Mouse (Mus musculus) heart, adult 2 months (tissue): Measurements from ENCODE around the gene Sarnp. TPM values are rescaled to one million over a fixed set of nuclear protein-coding genes. Genes with fewer than 3 reads are reported as not detected.
"Not testable (repeated sequence)": the region's sequence is repeated elsewhere in the genome, so short reads cannot be mapped to it uniquely, and the experiment has no call there.

Experiments
- DNase-seq, 2 experiments: peaks; one replicate each; pipeline ENCODE4 v3.0.0; 2021
- H3K27ac ChIP-seq: fragments of 200-600 bp; 2 replicates; pipeline ENCODE4 v1.8.1; 2022
- H3K27me3 ChIP-seq: fragments of 200-500 bp; 2 replicates; pipeline ENCODE4 v1.6.1; 2012; ENCODE audit warnings: mild to moderate bottlenecking, low read length, inconsistent platforms, mixed read lengths; ENCODE audit not compliant: control insufficient read depth, insufficient read depth
- H3K36me3 ChIP-seq: fragments of 200-500 bp; 2 replicates; pipeline ENCODE4 v1.6.1; 2012; ENCODE audit warnings: low read length, inconsistent platforms; ENCODE audit not compliant: control insufficient read depth, insufficient read depth
- H3K4me1 ChIP-seq: fragments of 200-500 bp; 2 replicates; pipeline ENCODE4 v1.6.1; 2011; ENCODE audit warnings: low read length; ENCODE audit not compliant: control insufficient read depth, insufficient read depth
- H3K4me3 ChIP-seq: fragments of 200-600 bp; 2 replicates; pipeline ENCODE4 v1.8.1; 2022
- H3K79me2 ChIP-seq: fragments of 200-500 bp; replicated peaks from 2 replicates; pipeline ENCODE4 v1.6.1; 2012; ENCODE audit warnings: mild to moderate bottlenecking, inconsistent platforms, low read length, moderate library complexity, mixed read lengths; ENCODE audit not compliant: control insufficient read depth, insufficient read depth
- H3K9ac ChIP-seq: fragments of 200-500 bp; 2 replicates; pipeline ENCODE4 v1.6.1; 2012; ENCODE audit warnings: low read depth, mild to moderate bottlenecking, control low read depth, inconsistent platforms, low read length, mixed read lengths
- CTCF ChIP-seq: fragments of 200-600 bp; IDR thresholded peaks from 2 replicates; pipeline ENCODE4 v1.8.1; 2022; ENCODE audit warnings: antibody characterized with exemption, mild to moderate bottlenecking, moderate library complexity
- EP300 ChIP-seq: fragments of 200-500 bp; IDR thresholded peaks from 2 replicates; pipeline ENCODE4 v1.6.1; 2011; ENCODE audit warnings: low read depth, low read length, control low read depth; ENCODE audit not compliant: insufficient read depth
- POLR2A ChIP-seq: fragments of 200-500 bp; IDR thresholded peaks from 2 replicates; pipeline ENCODE4 v1.6.1; 2011; ENCODE audit warnings: mild to moderate bottlenecking, low read depth, low read length, control low read depth; ENCODE audit not compliant: insufficient read depth
- WGBS: fragments of 180-500 bp; shearing (Covaris S2); methylation state at CpG from one replicate; pipeline ENCODE4 v1.1.7; 2018; 5-methylcytosine and 5-hydroxymethylcytosine counted together
- intact Hi-C: fragments of 180-260 bp; cut with DNase I; formaldehyde crosslinking; loops from one replicate; pipeline ENCODE4 v1.15.1; 2025
- polyA plus RNA-seq: library from polyadenylated mRNA; depleted of rRNA; stranded (reverse); fragments of >200 nt; gene quantifications from 2 replicates; pipeline ENCODE4 v1.2.3, GENCODE M21; 2012
- total RNA-seq, 2 experiments: library from RNA; stranded (reverse); gene quantifications; 2 replicates each; pipeline ENCODE4 v1.2.3; 2021

Sarnp gene
- total and polyA plus RNA-seq, 3 experiments: 14.3 to 43.4 (median 37.2) TPM

DNA sequence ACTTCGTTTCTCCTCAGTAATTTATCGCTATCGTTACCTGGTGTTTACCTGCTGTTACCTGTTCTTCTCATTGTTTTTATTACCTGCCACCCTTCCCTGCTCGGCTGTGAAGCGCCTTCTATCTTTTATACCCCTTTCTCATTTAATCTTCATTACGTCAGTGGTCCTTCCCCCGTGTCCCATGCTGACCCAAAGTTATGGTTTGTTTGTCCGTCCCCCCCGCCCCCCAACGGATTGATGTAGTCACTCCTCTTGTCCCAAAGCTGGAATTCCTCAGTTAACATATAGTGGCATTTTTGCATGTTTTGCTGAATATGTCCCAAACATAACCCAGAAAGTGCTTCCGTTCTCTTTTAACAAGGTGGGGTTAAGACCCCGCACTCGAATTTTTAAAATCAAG, 5.0 kb downstream of the Sarnp start:
- H3K79me2 ChIP-seq: peaks cover 2% of the 10 kb centered on the region
- H3K27ac ChIP-seq: peak overlapping the region; percentile 93
- TF ChIP-seq CTCF: no peak
- TF ChIP-seq EP300: no peak
- no peak for TF ChIP-seq POLR2A

GRCm38 (mm10) chr10:128823087-128823486, 6.0 kb downstream of the Sarnp start:
- H3K36me3 ChIP-seq, H3K4me1 ChIP-seq, H3K4me3 ChIP-seq, H3K27ac ChIP-seq, H3K27me3 ChIP-seq, H3K9ac ChIP-seq, H3K79me2 ChIP-seq, DNase-seq: not testable (repeated sequence)
- intact Hi-C loops: loop anchor here (5.0 kb wide), 1 partner anchor 76 kb away; the partner anchor contains the start of gene Pym1
- WGBS: 71% methylated on average over 4 of the region's 4 CpGs
- TF ChIP-seq CTCF: peak; percentile 46

More for the DNA sequence above, 5.0 kb downstream of the Sarnp start:
- intact Hi-C loops: loop anchor here (5.0 kb wide), 1 partner anchor 75 kb away; the partner anchor contains the start of gene Pym1
- Histone ChIP-seq H3K27me3 (no peaks in the 10 kb centered on the region), H3K9ac (peak overlapping the region; percentile 78), H3K4me3 (peak overlapping the region; percentile 98), H3K36me3 (peaks cover 8% of the 10 kb centered on the region), H3K4me1 (peaks cover 2% of the 10 kb centered on the region)
- 3% methylated on average over 13 of the region's 13 CpGs for WGBS
- no peak for DNase-seq

GRCm38 (mm10) chr10:128823821-128824220, 6.7 kb downstream of the Sarnp start:
- DNase-seq: no peak
- WGBS: 90% methylated on average over 9 of the region's 9 CpGs
- Histone ChIP-seq H3K79me2 (peaks cover 3% of the 10 kb centered on the region), H3K9ac (no peak overlapping the region), H3K27ac (no peak overlapping the region), H3K27me3 (no peaks in the 10 kb centered on the region), H3K4me1 (peaks cover 4% of the 10 kb centered on the region), H3K4me3 (no peak overlapping the region), H3K36me3 (peaks cover 9% of the 10 kb centered on the region)
- intact Hi-C loops: loop anchor here (5.0 kb wide), 1 partner anchor 77 kb away; the partner anchor contains the start of gene Pym1
- TF ChIP-seq CTCF (no peak), EP300 (no peak), POLR2A (no peak)

DNA sequence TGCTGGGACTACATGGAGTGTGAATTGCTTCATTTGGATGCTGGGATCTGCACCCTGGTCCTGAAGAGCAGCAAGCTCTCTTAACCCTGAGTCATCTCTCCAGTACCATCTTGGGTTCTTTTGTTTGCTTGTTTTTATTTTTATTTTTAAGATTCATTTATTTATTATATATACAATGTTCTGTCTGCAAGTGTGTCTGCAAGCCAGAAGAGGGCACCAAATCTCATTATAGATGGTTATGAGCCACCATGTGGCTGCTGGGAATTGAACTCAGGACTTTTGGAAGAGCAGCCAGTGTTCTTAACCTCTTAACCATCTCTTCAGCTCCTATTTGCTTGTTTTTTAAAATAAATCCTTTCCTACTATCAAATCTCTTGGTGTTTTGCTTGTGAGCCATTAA, 20.3 kb downstream of the Sarnp start:
- no peaks in the 10 kb centered on the region for H3K36me3 ChIP-seq
- H3K27me3 ChIP-seq: no peaks in the 10 kb centered on the region
- DNase-seq: no peak
- peaks cover 2% of the 10 kb centered on the region; the same call in 1 of the 2 replicates for H3K79me2 ChIP-seq
- intact Hi-C loops: no loop called here
- no peak for TF ChIP-seq EP300
- TF ChIP-seq CTCF: peak; percentile 53
- no peak for TF ChIP-seq POLR2A
- H3K9ac ChIP-seq: no peak overlapping the region
- H3K27ac ChIP-seq: no peak overlapping the region
- H3K4me1 ChIP-seq: no peaks in the 10 kb centered on the region
- H3K4me3 ChIP-seq: no peak overlapping the region

DNA sequence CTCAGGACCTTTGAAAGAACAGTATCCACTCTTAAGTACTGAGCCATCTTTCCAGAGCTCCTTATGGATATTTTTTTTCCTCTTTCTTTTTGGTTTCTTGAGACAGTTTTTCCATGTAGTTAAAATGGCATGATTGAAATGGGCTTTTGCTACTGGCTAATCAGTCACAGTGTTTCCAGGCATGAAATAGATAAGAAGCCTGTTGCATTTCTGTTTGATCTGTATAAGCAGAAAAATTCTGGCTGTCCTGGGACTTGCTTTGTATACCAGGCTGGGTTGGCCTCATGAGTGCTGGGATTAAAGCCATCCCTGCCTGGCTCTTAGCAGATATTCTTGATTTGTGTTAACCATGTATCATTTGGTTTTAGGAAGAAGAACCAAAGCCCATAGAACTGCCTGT, 22.3 kb downstream of the Sarnp start:
- H3K27me3 ChIP-seq: no peaks in the 10 kb centered on the region
- H3K4me3 ChIP-seq: no peak overlapping the region
- no peaks in the 10 kb centered on the region for H3K4me1 ChIP-seq
- no peak overlapping the region for H3K27ac ChIP-seq
- H3K79me2 ChIP-seq: no peaks in the 10 kb centered on the region; the same call in 1 of the 2 replicates
- intact Hi-C loops: no loop called here
- no peak overlapping the region for H3K9ac ChIP-seq
- no peaks in the 10 kb centered on the region for H3K36me3 ChIP-seq
- DNase-seq: no peak
- TF ChIP-seq POLR2A (no peak), CTCF (no peak), EP300 (no peak)

DNA sequence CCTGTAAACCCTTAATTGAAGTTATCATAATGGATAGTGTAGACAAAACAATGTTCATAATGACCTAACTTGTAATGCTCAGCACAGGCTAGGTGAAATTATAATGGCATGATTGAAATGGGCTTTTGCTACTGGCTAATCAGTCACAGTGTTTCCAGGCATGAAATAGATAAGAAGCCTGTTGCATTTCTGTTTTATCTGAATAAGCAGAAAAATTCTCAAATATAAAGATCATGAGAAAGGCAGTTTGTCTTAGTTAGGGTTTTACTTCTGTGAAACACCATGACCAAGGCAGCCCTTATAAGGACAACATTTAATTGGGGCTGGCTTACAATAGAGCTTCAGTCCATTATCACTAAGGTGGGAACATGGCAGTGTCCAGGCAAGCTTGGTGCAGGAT, 23.5 kb downstream of the Sarnp start:
- no peak overlapping the region for H3K4me3 ChIP-seq
- H3K36me3 ChIP-seq: no peaks in the 10 kb centered on the region
- no peaks in the 10 kb centered on the region; the same call in 1 of the 2 replicates for H3K79me2 ChIP-seq
- H3K27me3 ChIP-seq: no peaks in the 10 kb centered on the region
- H3K9ac ChIP-seq: no peak overlapping the region
- intact Hi-C loops: no loop called here
- no peak overlapping the region for H3K27ac ChIP-seq
- no peak for DNase-seq
- H3K4me1 ChIP-seq: no peaks in the 10 kb centered on the region
- no peak for TF ChIP-seq EP300
- no peak for TF ChIP-seq CTCF
- no peak for TF ChIP-seq POLR2A

DNA sequence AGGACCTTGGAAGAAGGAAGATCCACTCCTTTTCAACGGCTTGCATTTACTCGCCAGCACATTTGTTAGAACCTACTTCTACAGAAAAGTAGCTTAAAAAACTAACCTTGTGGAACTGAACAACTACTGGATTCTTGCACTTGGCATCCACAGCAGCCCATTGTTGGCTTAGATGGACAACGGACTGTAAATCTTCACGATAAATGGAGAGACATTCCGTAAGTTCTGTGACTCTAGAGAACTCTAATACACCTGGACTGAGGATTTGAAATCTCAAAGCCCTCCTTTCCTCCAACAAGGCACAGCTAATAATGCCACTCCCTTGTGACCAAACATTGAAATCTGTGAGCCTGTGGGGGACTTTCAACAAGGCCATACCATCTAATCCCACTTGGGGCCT, 26.1 kb downstream of the Sarnp start:
- WGBS: 93% methylated on average over 5 of the region's 5 CpGs
- no peaks in the 10 kb centered on the region for H3K27me3 ChIP-seq
- TF ChIP-seq CTCF (no peak), EP300 (no peak), POLR2A (no peak)
- H3K36me3 ChIP-seq: peaks cover 2% of the 10 kb centered on the region
- H3K27ac ChIP-seq: no peak overlapping the region
- intact Hi-C loops: no loop called here
- H3K4me1 ChIP-seq: no peaks in the 10 kb centered on the region; the same call in 1 of the 2 replicates
- no peak overlapping the region for H3K9ac ChIP-seq
- DNase-seq: no peak
- no peak overlapping the region for H3K4me3 ChIP-seq
- H3K79me2 ChIP-seq: no peaks in the 10 kb centered on the region
